Mouse (Mus musculus) kidney, adult 2 months (tissue): ENCODE results near the gene Dhrs11.

Experiments used
- CTCF ChIP-seq: fragments of 200-500 bp; conservative IDR thresholded peaks from 2 replicates; pipeline ENCODE4 v1.5.1; 2011; ENCODE audit warnings: low read depth, mild to moderate bottlenecking, control low read depth, low read length, moderate library complexity, mixed read lengths; ENCODE audit not compliant: insufficient read depth, insufficient read length
- POLR2A ChIP-seq: fragments of 200-500 bp; IDR thresholded peaks from one replicate; pipeline ENCODE4 v1.6.1; 2011; ENCODE audit warnings: low read depth, low read length, control low read depth

GRCm38 (mm10) chr11:84827492-84827891, 1.3 kb downstream of the Dhrs11 start:
- no peak for TF ChIP-seq POLR2A
- no peak for TF ChIP-seq CTCF
